Mouse (Mus musculus): Measurements from ENCODE around the gene Wrnip1. TPM values are rescaled to one million over a fixed set of nuclear protein-coding genes. Genes with fewer than 3 reads are reported as not detected.

Wrnip1 gene
- polyA plus RNA-seq, 1 experiment from 2014 or later = 30.2 TPM

- Histone ChIP-seq H3K4me1 (replicated peaks) (0 out of 2 replicates have a peak, but pooled peaks cover 3% of the 10 kb centered on the region), H3K4me2 (no peak overlapping the region), H3K9me3 (replicated peaks) (no peaks in the 10 kb centered on the region), H3K27me3 (replicated peaks) (no peaks in the 10 kb centered on the region), H3K27ac (ENCODE audit: poor library complexity, severe bottlenecking) (no peak overlapping the region), H3K4me3 (no peak overlapping the region), H3K9ac (no peak overlapping the region), H3K36me3 (no peaks in the 10 kb centered on the region)
- WGBS = 69% methylated on average over 3 of the region's 3 CpGs
- ATAC-seq (ENCODE audit: insufficient number of reproducible peaks, low FRiP score) = no peak
Measured at GRCm38 (mm10) chr13:32831505-32832273, 29.9 kb downstream of the Wrnip1 start.

- Histone ChIP-seq H3K36me3 (no peaks in the 10 kb centered on the region), H3K9ac (no peak overlapping the region), H3K27me3 (replicated peaks) (no peaks in the 10 kb centered on the region), H3K27ac (ENCODE audit: poor library complexity, severe bottlenecking) (no peak overlapping the region), H3K4me1 (replicated peaks) (0 out of 2 replicates have a peak, but pooled peaks cover 3% of the 10 kb centered on the region), H3K4me3 (no peak overlapping the region), H3K9me3 (replicated peaks) (no peaks in the 10 kb centered on the region), H3K4me2 (no peak overlapping the region)
- no peak for ATAC-seq (ENCODE audit: insufficient number of reproducible peaks, low FRiP score)
- whole genome bisulfite sequencing = 73% methylated on average over 3 of the region's 3 CpGs
Measured at GRCm38 (mm10) chr13:32832776-32833175, 30.9 kb downstream of the Wrnip1 start.

GRCm38 (mm10) chr13:32833237-32833636, 31.4 kb downstream of the Wrnip1 start:
- 57% methylated on average over 6 of the region's 6 CpGs for WGBS
- H3K4me3 ChIP-seq = no peak overlapping the region
- H3K9me3 ChIP-seq (replicated peaks) = no peaks in the 10 kb centered on the region
- H3K4me2 ChIP-seq = no peak overlapping the region
- H3K4me1 ChIP-seq (replicated peaks) = 0 out of 2 replicates have a peak, but pooled peaks cover 3% of the 10 kb centered on the region
- no peaks in the 10 kb centered on the region for H3K27me3 ChIP-seq (replicated peaks)
- no peak overlapping the region for H3K9ac ChIP-seq
- no peak overlapping the region for H3K27ac ChIP-seq (ENCODE audit: poor library complexity, severe bottlenecking)
- no peak for ATAC-seq (ENCODE audit: insufficient number of reproducible peaks, low FRiP score)
- H3K36me3 ChIP-seq = no peaks in the 10 kb centered on the region

- Histone ChIP-seq H3K4me1 (replicated peaks) (no peaks in the 10 kb centered on the region), H3K36me3 (no peaks in the 10 kb centered on the region), H3K9ac (no peak overlapping the region), H3K4me3 (no peak overlapping the region), H3K4me2 (no peak overlapping the region), H3K27ac (ENCODE audit: poor library complexity, severe bottlenecking) (no peak overlapping the region), H3K27me3 (replicated peaks) (no peaks in the 10 kb centered on the region), H3K9me3 (replicated peaks) (no peaks in the 10 kb centered on the region)
- 89% methylated on average over 5 of the region's 5 CpGs for WGBS
- no peak for ATAC-seq (ENCODE audit: insufficient number of reproducible peaks, low FRiP score)
Measured at GRCm38 (mm10) chr13:32834513-32834912, 32.7 kb downstream of the Wrnip1 start.

GRCm38 (mm10) chr13:32839314-32839713, 37.5 kb downstream of the Wrnip1 start:
- no peak overlapping the region for H3K27ac ChIP-seq (ENCODE audit: poor library complexity, severe bottlenecking)
- H3K9me3 ChIP-seq (replicated peaks) = no peaks in the 10 kb centered on the region
- H3K27me3 ChIP-seq (replicated peaks) = no peaks in the 10 kb centered on the region
- no peak overlapping the region for H3K4me2 ChIP-seq
- H3K4me3 ChIP-seq = no peak overlapping the region
- no peak for ATAC-seq (ENCODE audit: insufficient number of reproducible peaks, low FRiP score)
- 48% methylated on average over 1 of the region's 1 CpGs for WGBS
- H3K9ac ChIP-seq = no peak overlapping the region
- no peaks in the 10 kb centered on the region for H3K4me1 ChIP-seq (replicated peaks)
- H3K36me3 ChIP-seq = no peaks in the 10 kb centered on the region

GRCm38 (mm10) chr13:32841349-32841748, 39.5 kb downstream of the Wrnip1 start:
- WGBS = 90% methylated on average over 3 of the region's 3 CpGs
- no peak for ATAC-seq (ENCODE audit: insufficient number of reproducible peaks, low FRiP score)

GRCm38 (mm10) chr13:32846221-32846620, 44.4 kb downstream of the Wrnip1 start:
- H3K36me3 ChIP-seq = no peaks in the 10 kb centered on the region
- H3K27me3 ChIP-seq (replicated peaks) = no peaks in the 10 kb centered on the region
- no peak overlapping the region for H3K4me3 ChIP-seq
- no peaks in the 10 kb centered on the region for H3K9me3 ChIP-seq (replicated peaks)
- H3K9ac ChIP-seq = no peak overlapping the region
- H3K27ac ChIP-seq (ENCODE audit: poor library complexity, severe bottlenecking) = no peak overlapping the region
- no peak for ATAC-seq (ENCODE audit: insufficient number of reproducible peaks, low FRiP score)
- peaks cover 21% of the 10 kb centered on the region for H3K4me1 ChIP-seq (replicated peaks)
- H3K4me2 ChIP-seq = no peak overlapping the region

More at GRCm38 (mm10) chr13:32841349-32841748, 39.5 kb downstream of the Wrnip1 start:
- Histone ChIP-seq H3K27me3 (replicated peaks) (no peaks in the 10 kb centered on the region), H3K4me1 (replicated peaks) (no peaks in the 10 kb centered on the region), H3K27ac (ENCODE audit: poor library complexity, severe bottlenecking) (no peak overlapping the region), H3K4me2 (no peak overlapping the region), H3K4me3 (no peak overlapping the region), H3K9ac (no peak overlapping the region), H3K9me3 (replicated peaks) (no peaks in the 10 kb centered on the region), H3K36me3 (no peaks in the 10 kb centered on the region)

GRCm38 (mm10) chr13:32849092-32849491, 47.3 kb downstream of the Wrnip1 start:
- WGBS = 52% methylated on average over 4 of the region's 4 CpGs
- no peak overlapping the region for H3K4me2 ChIP-seq
- H3K27me3 ChIP-seq (replicated peaks) = no peaks in the 10 kb centered on the region
- H3K4me3 ChIP-seq = no peak overlapping the region
- H3K27ac ChIP-seq (ENCODE audit: poor library complexity, severe bottlenecking) = no peak overlapping the region
- H3K9me3 ChIP-seq (replicated peaks) = no peaks in the 10 kb centered on the region
- ATAC-seq (ENCODE audit: insufficient number of reproducible peaks, low FRiP score) = no peak
- H3K9ac ChIP-seq = no peak overlapping the region
- H3K4me1 ChIP-seq (replicated peaks) = peaks cover 21% of the 10 kb centered on the region
- no peaks in the 10 kb centered on the region for H3K36me3 ChIP-seq

GRCm38 (mm10) chr13:32849531-32850123, 47.8 kb downstream of the Wrnip1 start:
- no peak overlapping the region for H3K27ac ChIP-seq (ENCODE audit: poor library complexity, severe bottlenecking)
- H3K4me2 ChIP-seq = no peak overlapping the region
- H3K27me3 ChIP-seq (replicated peaks) = no peaks in the 10 kb centered on the region
- no peak for ATAC-seq (ENCODE audit: insufficient number of reproducible peaks, low FRiP score)
- H3K4me3 ChIP-seq = no peak overlapping the region
- no peaks in the 10 kb centered on the region for H3K9me3 ChIP-seq (replicated peaks)
- no peaks in the 10 kb centered on the region for H3K36me3 ChIP-seq
- H3K9ac ChIP-seq = no peak overlapping the region
- H3K4me1 ChIP-seq (replicated peaks) = peaks cover 21% of the 10 kb centered on the region

GRCm38 (mm10) chr13:32850156-32850555, 48.3 kb downstream of the Wrnip1 start:
- Histone ChIP-seq H3K36me3 (no peaks in the 10 kb centered on the region), H3K9ac (no peak overlapping the region), H3K4me1 (replicated peaks) (peaks cover 21% of the 10 kb centered on the region), H3K4me2 (no peak overlapping the region), H3K27ac (ENCODE audit: poor library complexity, severe bottlenecking) (no peak overlapping the region), H3K4me3 (no peak overlapping the region), H3K9me3 (replicated peaks) (no peaks in the 10 kb centered on the region), H3K27me3 (replicated peaks) (no peaks in the 10 kb centered on the region)
- no peak for ATAC-seq (ENCODE audit: insufficient number of reproducible peaks, low FRiP score)
- 61% methylated on average over 1 of the region's 1 CpGs for WGBS

- Histone ChIP-seq H3K4me2 (0 out of 2 replicates have a peak within 1 kb of the TSS, but pooled peaks have one; percentile 3), H3K4me1 (replicated peaks) (peaks cover 21% of the 10 kb centered on the region), H3K4me3 (no peak within 1 kb of the TSS), H3K9ac (no peak within 1 kb of the TSS), H3K27me3 (replicated peaks) (no peaks in the 10 kb centered on the region), H3K9me3 (replicated peaks) (no peaks in the 10 kb centered on the region), H3K27ac (ENCODE audit: poor library complexity, severe bottlenecking) (no peak within 1 kb of the TSS), H3K36me3 (no peaks in the 10 kb centered on the region)
- no peak for ATAC-seq (ENCODE audit: insufficient number of reproducible peaks, low FRiP score)
- 53% methylated on average over 10 of the region's 10 CpGs for WGBS
Measured at GRCm38 (mm10) chr13:32850668-32851404, 49.0 kb downstream of the Wrnip1 start, which contains the start of gene Serpinb1a. Gene Serpinb1a (minus strand): TSS chr13:32851185.

Data from heart, embryonic 12.5 days (tissue).